Mouse (Mus musculus): ENCODE results near the gene Irf9. TPM values are rescaled to one million over a fixed set of nuclear protein-coding genes. Genes with fewer than 3 reads are reported as not detected.

Irf9 gene
- total RNA-seq, 2 experiments from 2014 or later = 4.7 to 5.1 TPM

DNA sequence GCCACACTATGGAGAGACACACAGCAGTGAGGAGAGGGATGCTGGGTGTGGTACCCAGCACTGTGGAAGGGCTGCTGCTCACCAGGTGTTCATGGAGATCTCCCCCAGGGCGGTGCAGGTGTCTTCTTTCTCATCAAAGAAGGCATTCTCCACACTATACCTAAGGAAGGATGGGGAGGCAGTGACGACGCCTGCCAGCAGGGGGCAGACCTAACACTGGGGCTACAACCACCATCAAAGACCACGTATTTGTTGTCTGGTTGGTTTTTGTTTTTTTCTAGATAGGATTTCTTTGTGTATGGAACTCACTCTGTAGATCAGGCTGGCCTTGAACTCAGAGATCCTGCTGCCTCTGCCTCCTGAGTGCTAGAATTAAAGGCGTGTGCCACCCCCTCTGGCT lies 25.9 kb downstream of the Irf9 start:
- Histone ChIP-seq H3K27ac (no peak overlapping the region), H3K4me3 (no peak overlapping the region)
- DNase-seq = peak; percentile 70
- intact Hi-C loops (cut with DNase I) = loop anchor here (2.0 kb wide), 1 partner anchor 113 kb away; no protein-coding TSS in a partner anchor
- TF ChIP-seq CTCF (IDR thresholded peaks at IDR 0.05) = peak; percentile 90

- intact Hi-C loops (cut with DNase I) = no loop called here
- Histone ChIP-seq H3K27ac (peak overlapping the region; percentile 87), H3K4me3 (peak overlapping the region; percentile 84)
- no peak for TF ChIP-seq CTCF (IDR thresholded peaks at IDR 0.05)
- no peak for DNase-seq
These were observed 31.6 kb downstream of the Irf9 start for GRCm38 (mm10) chr14:55634874-55635522.

- intact Hi-C loops (cut with DNase I) = no loop called here
- DNase-seq = peak; percentile 93
- Histone ChIP-seq H3K4me3 (peak within 1 kb of the TSS; percentile 84), H3K27ac (peak within 1 kb of the TSS; percentile 87)
- TF ChIP-seq CTCF (IDR thresholded peaks at IDR 0.05) = no peak
These were observed 32.2 kb downstream of the Irf9 start, which contains the start of gene Ipo4 for GRCm38 (mm10) chr14:55635523-55636007. Gene Ipo4 (minus strand): TSS chr14:55635957.

GRCm38 (mm10) chr14:55637795-55638194 lies 34.4 kb downstream of the Irf9 start, which contains the start of gene Gm49378:
Gene Gm49378 (minus strand): TSS chr14:55637895.
- Histone ChIP-seq H3K4me3 (no peak within 1 kb of the TSS), H3K27ac (no peak within 1 kb of the TSS)
- no peak for DNase-seq
- intact Hi-C loops (cut with DNase I) = no loop called here
- no peak for TF ChIP-seq CTCF (IDR thresholded peaks at IDR 0.05)

DNA sequence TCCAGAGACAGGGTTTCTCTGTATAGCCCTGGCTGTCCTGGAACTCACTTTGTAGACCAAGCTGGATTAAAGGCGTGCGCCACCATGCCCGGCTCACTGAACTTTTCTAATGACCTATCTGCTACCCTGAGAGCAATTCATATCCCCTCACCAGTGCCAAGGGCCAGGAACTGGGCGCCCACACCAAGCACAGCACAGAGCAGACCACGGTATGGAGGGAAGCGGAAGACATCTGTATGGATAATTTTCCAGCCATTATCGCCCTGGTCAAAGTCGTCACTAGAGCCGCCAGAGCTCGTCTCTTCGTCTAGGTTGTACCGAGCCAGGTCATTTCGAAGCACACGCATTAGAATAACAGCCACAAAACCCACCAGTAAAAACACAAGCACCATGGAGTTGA lies 37.4 kb downstream of the Irf9 start:
- no peak for TF ChIP-seq CTCF (IDR thresholded peaks at IDR 0.05)
- intact Hi-C loops (cut with DNase I) = no loop called here
- no peak overlapping the region for H3K4me3 ChIP-seq
- H3K27ac ChIP-seq = no peak overlapping the region
- DNase-seq = no peak

- DNase-seq = no peak
- intact Hi-C loops (cut with DNase I) = no loop called here
- no peak overlapping the region for H3K4me3 ChIP-seq
- TF ChIP-seq CTCF (IDR thresholded peaks at IDR 0.05) = no peak
- H3K27ac ChIP-seq = no peak overlapping the region
These were observed 37.9 kb downstream of the Irf9 start for GRCm38 (mm10) chr14:55641291-55641690.

GRCm38 (mm10) chr14:55642679-55643059 lies 39.3 kb downstream of the Irf9 start:
- no peak for TF ChIP-seq CTCF (IDR thresholded peaks at IDR 0.05)
- peak overlapping the region; percentile 94 for H3K4me3 ChIP-seq
- intact Hi-C loops (cut with DNase I) = no loop called here
- no peak for DNase-seq
- H3K27ac ChIP-seq = peak overlapping the region; percentile 100

DNA sequence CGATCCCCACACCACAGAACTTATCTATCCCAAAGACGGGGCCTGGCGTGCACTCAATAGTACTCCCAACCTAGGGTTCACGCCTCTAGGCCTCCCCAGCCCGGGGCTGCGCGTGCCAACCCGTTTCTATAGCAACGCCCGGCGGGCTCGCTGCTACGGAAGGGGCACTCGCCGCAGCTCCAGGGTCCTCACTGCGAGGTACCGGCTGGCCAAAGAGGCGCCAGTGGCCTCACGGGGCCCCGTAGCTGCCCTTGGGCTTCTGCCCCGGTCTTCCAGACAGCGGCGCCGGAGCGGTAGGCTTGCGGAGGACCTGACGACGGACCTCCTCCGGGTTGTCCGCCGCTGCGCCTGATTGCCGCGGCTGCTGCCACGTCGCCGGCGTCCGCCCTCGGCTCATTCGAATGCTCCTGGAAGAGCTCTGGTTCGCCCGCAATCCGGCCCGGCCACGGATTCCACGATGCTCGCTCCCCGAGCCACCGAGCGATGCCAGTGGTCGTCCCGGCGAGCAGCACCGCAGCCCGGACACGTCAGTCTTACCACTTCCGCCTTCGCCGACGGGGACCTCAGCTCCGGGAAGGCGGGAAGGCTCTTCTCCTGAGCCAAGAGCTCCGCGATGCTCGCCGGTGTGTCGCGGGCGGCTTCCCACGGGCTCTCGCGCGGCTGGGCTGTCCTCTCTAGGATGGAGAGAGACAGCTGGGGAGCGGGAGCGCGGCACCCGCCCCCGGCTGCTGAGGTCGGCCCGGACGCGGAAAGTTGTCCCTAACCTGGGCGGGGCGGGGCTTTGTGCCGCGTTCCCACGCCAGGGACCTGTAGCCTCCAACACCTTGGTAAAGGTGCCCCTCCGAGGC lies 39.9 kb downstream of the Irf9 start, which contains the start of gene Tm9sf1:
Gene Tm9sf1, minus strand, starts transcription at position 747 of the 848 bp plus-strand sequence.
- DNase-seq = peak; percentile 90
- peak within 1 kb of the TSS; percentile 100 for H3K27ac ChIP-seq
- intact Hi-C loops (cut with DNase I) = no loop called here
- no peak; the same call in 1 of the 2 replicates for TF ChIP-seq CTCF (IDR thresholded peaks at IDR 0.05)
- peak within 1 kb of the TSS; percentile 94 for H3K4me3 ChIP-seq

DNA sequence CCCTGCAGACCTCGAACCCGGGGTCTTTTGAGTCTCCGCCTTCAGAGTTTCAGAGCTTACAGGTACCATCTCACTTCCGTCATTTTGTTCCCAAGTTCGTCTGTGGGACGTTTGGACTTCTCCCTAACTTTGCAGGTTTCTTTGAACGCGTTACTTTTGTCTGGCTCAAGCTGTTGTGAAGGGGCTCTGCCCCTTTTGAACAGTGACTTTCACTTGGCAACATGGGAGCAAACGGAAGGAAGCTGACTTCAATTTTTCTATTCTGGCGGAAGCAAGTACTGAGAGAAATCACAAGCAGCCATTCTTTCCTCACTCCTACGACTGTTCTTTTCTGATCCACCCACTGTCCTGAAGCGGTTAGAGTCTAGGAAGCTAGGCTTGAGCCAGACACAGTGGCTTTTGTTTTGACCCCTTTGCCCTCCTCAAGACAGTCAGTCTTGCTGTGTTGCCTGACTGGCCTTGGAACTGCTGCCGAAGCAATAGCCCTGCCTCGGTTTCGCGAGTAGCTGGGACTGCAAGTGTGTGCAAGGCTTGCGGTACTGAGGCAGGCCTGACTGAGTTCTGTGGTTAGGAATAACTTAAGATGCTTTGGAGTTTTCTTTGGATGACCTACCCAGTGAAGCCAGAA lies 41.0 kb downstream of the Irf9 start:
- no peak for TF ChIP-seq CTCF (IDR thresholded peaks at IDR 0.05)
- Histone ChIP-seq H3K4me3 (peak overlapping the region; percentile 94), H3K27ac (peak overlapping the region; percentile 100)
- no peak for DNase-seq
- intact Hi-C loops (cut with DNase I) = no loop called here

DNA sequence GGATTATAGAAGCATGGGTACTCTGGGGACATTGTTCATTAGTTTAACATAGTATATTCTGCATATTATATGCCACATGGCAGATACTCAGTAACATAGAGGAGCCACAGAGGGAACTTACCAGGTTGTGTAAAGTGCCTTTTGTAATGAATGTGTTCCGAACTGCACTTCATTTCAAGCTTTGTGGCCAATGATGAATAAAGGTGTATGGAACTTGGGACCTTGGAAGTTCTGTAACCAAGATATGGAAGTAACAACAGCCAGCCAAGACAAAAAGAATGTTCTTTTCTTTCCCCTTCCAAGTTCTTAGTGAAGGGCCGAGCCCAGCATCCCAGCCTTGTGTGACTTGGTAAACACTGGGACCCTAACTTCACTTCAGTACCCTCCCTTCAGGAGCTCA lies 46.5 kb downstream of the Irf9 start, which contains the start of gene Tssk4:
Gene Tssk4, plus strand, starts transcription at position 301 of the 400 bp plus-strand sequence.
- H3K27ac ChIP-seq = no peak within 1 kb of the TSS
- intact Hi-C loops (cut with DNase I) = no loop called here
- no peak for TF ChIP-seq CTCF (IDR thresholded peaks at IDR 0.05)
- no peak for DNase-seq
- no peak within 1 kb of the TSS for H3K4me3 ChIP-seq

DNA sequence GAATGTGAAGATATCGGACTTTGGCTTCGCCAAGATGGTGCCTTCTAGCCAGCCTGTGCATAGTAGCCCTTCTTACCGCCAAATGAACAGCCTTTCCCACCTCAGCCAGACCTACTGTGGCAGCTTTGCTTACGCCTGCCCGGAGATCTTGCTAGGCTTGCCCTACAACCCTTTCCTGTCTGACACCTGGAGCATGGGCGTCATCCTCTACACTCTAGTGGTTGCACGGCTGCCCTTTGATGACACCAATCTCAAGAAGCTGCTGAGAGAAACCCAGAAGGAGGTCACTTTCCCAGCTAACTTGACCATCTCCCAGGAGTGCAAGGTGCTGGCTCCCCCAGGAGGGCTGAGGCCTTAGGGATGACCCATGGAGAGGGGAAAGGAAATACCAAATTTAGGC lies 48.2 kb downstream of the Irf9 start:
- no peak for TF ChIP-seq CTCF (IDR thresholded peaks at IDR 0.05)
- H3K4me3 ChIP-seq = no peak overlapping the region
- DNase-seq = no peak
- intact Hi-C loops (cut with DNase I) = no loop called here
- H3K27ac ChIP-seq = no peak overlapping the region

DNA sequence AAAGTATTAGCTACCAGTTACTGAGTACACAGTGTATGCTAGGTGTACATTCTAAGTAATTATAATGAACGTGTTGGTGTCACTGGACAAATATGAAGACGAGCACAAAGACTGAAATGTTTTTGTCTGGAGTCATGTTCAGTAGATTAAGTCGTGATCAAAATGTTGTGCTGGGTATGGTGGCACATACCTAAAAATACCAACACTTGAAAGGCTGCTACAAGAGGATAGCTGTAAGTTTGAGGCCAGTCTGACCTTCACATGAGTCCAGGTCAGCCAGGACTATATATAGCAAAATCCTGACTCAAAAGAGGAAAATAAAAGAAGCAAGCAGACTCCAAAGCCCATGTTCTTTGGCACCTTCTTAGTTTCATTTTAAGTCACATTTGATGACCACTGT lies 53.6 kb downstream of the Irf9 start:
- intact Hi-C loops (cut with DNase I) = no loop called here
- peak overlapping the region; percentile 43; the same call in 1 of the 2 replicates for H3K27ac ChIP-seq
- no peak overlapping the region for H3K4me3 ChIP-seq
- no peak for DNase-seq
- TF ChIP-seq CTCF (IDR thresholded peaks at IDR 0.05) = no peak
